Mouse (Mus musculus) forelimb bud, embryonic 11.5 days (tissue): ENCODE data around the gene Incenp.
"Not testable (repeated sequence)": the region's sequence is repeated elsewhere in the genome, so short reads cannot be mapped to it uniquely, and the experiment has no call there.

Source experiments
- DNase-seq: peaks from one replicate; pipeline ENCODE4 v3.0.0-alpha.2; 2012; ENCODE audit warnings: low read depth, low spot score

The Incenp gene

DNA sequence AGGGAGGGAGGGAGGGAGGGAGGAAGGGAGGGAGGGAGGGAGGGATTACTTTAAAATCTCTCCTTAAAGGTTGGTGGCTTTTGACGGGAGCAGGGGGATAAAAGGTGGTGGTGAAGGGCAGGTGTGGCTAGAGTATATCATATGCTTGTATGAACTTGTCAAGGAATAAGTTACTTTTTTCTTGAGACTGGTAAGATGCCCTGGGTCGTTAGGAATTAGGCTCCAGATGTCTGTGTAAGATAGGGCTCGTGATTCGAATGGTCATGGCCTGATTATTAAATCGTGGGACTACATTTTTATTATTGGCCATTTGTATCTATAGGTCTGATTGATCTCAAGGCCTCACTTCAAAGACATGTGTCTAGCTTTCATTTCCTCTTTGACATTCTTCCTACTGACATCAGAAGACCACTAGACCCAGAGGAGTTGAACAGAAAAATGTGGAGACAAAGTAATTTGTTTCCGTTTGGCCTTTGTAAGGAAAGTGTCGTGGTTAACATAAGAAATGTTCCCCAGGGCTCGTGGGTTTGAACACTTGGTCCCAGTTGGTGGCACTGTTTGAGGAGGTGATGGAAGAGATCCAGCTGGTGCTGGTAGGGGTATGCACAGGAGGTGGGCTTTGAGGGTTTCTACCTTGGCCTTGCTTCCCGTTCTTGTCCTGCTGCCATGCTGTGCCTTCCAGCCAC, 19.0 kb upstream of the Incenp start:
- DNase-seq = no peak

DNA sequence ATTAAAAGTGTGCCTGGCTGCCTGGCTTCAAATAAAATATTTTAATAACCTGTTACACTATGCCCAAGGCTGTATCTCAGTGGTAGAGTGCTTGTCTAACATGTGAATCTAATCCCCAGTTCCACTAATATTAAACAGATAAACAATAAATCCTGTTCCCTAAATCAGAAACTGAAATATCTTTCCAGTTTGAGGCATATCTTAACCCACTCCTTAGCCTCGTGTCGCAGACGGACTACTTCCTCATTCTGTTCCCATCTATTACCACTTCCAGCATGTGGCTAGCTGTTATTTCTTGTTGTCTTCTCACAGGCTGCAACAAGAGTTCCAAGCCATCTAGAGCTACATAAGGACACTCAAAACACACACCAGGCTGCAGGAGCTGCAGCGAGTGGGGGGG, 18.4 kb upstream of the Incenp start:
- DNase-seq = no peak

DNA sequence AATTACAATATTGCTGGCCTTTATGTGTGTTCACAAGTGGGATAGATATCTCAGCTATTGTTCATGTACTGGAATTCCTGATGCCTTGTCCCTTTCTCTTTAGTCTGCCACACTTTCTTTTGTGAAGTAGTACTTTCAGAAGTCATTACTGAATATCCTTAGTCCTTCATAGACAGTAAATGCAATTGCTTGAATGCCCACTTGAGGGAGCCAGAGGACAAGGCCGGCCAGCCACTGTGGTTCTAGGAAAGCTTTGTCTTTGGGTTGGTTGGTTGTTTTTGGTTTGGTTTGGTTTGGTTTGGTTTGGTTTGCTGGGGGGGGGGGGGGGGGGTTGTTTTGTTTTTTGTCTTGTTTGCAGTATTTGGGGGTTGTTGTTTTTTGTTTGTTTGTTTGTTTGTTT, 16.6 kb upstream of the Incenp start:
- peak; percentile 76 for DNase-seq

DNA sequence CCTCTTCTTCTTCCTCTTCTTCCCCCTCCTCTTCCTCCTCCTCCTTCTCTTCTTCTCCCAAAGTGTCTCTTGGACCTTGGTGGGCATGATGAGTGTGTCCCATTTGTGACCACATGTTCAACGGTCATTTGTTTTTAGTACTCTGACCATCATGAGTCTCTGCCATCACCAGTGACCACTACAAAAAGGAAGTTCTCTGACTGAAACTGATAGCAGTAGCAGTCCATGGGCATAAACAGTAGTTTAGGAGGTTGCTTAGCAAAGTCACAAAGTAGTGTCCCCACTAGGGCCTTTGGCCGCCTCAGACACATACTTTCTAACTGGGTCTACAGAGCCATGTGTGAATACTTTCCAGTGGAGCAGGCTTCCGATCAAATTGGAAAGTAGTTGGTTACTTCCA, 15.0 kb upstream of the Incenp start:
- DNase-seq = no peak

DNA sequence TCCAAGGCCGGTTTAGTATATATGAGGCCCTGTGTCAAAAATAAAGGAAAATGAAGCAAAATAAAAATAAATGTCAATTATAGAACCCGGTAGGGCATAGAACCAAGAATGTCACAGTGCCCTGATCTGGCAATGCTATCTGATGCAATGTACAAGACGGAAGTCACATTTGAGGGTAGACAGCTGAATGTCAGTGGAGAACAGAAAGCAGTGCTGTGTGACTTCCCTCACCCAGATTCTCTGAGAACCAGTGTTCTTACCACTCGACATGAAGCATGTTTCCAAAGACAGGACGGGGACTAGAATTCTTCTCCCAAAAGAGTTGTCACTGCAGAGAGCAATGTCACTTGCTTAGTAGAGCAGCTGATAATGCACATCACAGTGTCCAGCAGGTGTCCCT, 14.4 kb upstream of the Incenp start:
- DNase-seq = no peak

DNA sequence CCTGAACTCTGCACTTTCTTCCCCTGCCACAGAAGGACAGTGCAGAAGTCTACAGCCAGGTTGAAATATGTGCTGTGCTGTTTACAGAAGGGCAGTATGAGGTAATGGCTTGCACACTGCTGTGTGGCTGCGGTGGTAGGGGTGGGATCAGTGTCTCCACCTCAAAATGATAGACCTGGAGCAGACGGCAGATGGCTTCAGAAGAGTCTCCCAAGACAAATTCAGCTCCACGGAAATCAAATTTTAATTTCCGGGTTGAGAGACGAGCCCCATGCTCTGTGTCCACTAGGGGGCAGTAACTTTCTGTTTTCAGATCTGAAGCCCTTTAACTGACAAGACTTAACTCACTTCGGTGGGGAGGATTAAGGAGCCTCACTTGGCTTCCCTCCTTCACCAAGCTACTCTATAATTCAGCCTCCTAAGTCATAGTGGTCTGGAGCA, 12.0 kb upstream of the Incenp start:
- DNase-seq = peak; percentile 68

DNA sequence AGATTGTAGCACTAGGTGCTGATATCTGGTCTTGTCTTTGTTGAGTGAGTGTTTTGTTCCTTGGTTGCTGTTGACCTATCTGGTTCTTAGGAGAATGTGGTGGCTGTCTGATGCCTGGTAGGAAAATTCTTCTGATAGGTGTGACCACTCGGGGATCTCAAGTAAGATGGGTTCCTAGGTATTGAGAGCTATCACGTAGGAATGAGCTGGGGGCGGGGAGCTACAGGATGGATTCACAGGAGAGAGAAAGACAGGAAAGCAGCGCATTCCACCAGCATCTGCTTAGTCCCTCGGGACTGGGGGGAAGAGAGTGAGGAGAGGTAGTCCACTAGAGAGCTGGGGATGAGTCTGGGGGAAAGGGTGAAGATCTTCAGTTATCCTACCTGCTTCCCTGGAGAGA, 10.0 kb upstream of the Incenp start:
- DNase-seq = no peak

DNA sequence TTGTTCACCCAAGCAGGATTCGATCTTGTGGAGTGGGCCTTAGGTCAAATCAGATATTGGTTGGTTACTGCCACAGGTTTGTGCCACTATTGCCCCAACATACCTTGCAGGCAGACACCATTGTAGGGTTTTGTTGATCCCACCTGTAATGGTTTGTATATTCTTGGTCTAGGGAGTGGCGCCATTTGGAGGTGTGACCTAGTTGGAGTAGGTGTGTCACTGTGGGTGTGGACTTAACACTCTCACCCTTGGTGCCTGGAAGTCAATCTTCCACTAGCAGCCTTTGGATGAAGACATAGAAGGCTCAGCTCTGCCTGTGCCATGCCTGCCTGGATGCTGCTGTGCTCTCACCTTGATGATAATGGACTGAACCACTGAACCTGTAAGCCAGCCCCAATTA, 1.3 kb upstream of the Incenp start:
- DNase-seq = not testable (repeated sequence)

DNA sequence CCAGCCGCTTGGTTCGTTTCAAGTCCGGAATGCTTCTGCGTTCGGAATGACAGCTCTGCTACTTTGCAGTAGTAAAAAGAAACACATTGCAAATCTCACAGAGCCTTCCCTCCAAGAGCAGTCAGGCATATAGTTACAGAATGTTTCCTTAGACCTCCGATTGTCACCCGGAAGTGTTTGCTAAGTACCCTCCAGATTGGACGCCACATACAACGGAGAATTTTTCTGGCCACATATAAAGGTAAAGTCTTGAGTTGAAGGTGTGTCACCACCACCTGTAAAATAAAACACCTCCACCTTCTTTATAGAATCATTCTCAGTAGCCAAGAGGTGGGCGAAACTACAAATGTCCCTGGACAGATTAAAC, 412 bp upstream of the Incenp start:
- no peak for DNase-seq

DNA sequence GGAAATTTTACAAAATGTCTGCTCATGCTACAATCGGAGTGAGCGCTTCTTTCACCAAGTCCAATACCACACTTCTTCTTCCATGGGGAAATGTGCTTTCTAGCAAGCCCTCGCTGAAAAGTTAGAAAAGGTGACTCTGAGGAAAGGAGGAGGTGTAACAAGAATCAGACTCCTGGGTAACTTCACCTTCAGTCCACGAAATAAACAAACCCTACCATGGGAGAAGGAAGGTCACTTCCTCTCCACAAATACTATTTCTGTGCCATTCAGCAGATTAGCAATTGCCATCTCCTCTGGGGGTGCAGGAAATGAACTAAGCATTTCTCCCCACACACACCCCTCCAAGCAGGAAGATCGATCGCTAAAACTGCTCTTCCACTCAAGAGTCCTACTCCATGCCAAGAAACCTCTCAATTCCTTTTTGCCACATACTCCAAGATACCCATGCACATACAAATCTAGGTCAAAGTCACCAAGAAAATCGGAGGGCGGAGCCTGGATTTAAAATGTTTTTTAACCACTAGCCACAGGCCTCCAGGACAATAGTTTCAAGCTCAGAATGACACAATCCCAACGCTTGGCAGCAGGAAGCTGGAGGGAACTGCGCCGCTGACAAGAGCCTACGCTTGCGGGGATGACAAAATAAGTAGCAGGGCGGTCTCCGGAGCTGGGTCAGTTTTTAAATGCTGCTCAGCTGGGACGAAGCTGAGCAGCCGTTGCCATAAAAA, 848 bp downstream of the Incenp start:
- DNase-seq = no peak

DNA sequence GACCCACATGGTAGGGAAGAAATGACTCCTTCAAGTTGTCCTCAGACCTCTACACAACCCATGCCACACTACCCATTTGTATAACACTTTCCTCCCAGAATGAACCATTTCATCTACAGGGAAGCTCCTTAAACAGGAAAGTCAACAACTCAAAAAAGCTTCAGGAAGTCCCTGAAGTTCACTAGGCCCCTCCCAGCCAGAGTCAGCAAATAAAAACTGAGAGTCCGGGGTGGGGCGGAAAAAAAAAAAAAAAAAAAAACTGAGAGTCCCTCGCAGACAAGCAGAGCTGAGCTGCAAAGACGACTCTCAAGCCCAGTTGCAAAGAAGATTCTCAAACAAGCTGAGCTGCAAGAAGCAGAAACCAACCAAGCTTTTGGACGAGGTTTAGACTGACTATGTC, 3.3 kb downstream of the Incenp start:
- no peak for DNase-seq

DNA sequence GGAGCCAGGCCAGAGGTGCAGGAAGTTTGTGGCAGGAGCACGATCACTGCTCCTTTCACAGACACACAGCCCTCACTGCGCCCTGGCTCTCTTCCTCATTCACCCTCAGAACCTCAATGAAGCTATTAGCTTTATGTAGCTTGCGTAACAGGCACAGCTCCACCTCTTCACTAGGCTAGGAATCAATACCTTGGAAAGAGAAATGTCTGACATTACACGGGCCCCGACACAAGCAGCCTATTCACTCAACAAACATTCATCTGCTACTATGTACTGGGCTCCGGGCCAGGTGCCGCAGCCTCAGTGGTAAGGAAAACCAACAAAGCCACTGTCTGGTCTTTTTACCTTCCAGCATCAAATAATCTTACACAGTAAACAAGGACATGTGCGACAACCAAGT, 12.6 kb downstream of the Incenp start:
- DNase-seq = no peak

DNA sequence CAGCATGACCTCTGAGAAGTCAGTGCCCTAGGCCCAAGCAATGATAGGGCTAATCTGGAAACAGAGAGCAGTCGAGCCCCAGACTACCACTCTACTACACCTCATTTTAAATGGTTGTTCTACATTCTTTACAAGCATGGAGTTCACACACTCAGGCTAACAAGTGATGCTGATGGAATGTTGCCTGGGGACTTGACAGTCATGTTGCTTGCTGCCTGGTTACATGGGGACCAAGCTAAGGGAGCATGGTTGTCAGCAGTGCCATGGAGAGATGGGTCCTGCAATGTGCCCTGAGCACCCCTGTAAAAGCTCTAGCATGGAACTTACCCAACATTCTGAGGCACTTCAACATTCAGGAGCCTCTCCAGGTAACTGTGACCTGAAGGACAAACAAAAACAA, 13.0 kb downstream of the Incenp start:
- DNase-seq = no peak

DNA sequence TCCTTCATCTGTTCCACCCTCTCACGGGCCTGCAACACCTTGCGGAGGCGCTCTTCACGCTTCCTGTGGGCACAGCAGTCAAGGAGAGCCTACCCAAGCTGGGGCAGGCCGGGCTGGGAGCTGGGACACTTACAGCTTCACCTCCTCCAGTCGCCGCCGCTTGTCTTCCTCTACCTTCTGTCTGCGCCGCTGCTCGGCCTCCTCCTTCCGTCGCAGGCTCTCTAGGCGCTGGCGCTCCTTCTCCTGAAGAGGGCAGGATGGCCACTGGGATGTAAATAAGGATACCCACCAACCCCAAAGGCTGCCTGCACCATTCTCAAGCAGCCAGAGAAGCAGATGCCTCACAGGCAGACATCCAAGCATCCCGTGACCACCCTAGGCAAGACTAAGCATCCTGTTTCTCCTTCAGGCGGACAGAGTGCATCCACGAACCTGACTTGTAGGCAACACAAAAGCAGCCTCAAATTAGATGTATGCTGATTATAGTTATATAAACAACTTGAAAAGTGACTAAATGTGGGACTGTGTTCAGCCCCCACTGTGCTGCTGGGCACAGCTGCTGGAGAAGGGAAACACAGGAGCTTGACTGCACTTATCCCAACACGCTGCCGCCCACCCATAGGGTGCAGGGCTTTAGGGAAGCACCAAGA, 21.0 kb downstream of the Incenp start:
- DNase-seq = no peak

DNA sequence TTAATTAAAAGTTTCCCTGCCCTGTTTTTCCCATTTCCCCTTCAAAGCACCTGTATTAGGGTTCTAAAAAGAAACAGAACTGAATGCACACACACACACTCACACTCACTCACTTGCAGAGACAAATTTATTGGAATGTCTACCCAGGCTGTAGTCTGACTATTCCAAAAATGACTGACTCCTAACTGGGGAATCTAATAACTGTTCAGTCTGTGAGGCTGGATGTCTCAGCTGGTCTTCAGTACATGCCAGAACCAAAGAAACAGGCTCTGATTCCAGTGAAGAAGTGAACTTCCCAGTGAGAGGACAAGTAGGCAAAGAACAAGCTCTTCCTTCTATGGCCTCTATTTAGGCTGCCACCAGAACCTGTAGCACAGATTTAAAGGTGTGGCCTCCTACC, 33.9 kb downstream of the Incenp start:
- DNase-seq = no peak

DNA sequence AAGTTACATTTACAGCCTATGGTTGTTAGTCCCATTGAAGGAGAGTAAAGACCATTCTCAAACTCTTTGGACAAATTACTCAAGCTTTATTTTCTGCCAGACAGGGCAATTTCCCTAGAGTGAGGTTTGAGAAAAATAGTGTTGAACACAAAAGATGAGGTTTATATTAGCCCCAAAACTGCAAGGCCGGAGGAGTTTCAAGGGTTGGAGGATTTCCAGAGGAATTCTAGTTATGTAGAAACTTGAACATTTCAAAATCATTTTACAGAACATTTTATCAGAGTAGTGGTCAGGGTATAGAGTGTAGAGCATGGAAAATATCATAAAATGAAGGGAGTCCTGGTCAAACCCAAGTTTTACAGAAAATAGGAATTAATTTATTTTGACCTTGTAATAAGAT, 34.5 kb downstream of the Incenp start:
- no peak for DNase-seq

DNA sequence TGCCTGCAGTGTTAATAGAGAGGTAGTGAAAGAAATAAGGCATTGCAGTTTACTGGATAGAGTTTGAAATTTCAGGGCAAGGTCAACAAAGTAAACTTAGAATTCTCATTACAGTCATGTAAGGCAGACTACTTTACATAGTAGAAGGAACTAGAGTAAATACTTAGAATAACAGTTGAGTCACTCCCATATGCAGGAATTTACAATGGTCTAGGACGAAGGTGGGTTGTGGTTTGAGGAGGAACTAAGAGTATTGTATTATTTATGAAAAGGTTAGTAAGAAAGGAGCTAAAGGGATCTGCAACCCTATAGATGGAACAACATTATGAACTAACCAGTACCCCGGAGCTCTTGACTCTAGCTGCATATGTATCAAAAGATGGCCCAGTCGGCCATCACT, 38.5 kb downstream of the Incenp start:
- DNase-seq = not testable (repeated sequence)

DNA sequence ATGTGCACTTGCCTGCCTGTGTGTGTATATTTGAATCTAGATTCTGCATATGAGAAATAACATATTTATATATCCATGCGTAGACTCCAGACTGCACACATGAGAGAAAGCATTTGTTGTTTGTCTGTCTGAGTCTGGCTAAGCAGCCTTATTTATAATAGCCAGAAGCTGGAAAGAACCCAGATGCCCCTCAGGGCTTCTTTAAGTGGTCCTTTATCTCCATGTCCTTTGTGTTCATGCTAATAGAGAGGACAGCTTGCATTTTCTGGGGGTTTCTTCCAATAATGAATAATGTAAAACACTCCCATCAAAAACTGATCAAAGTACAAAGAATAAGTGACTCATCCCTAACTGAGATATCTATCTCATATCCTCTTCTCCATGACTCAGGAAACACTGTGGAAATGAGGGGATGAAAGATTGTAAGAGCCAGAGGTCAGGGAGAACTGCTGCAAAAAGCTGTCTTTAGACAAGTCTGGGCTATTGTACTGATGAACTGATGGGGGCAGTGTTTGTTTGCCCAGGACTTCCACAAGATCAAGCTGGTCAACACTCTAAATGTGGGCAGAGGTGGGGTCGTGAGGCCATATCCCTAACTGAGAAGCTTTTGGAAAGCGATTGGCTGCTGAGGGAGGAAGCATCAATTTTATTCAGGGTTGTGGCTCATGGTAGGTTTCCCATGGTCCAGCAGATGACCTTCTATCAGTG, 49.8 kb downstream of the Incenp start:
- DNase-seq = not testable (repeated sequence)

DNA sequence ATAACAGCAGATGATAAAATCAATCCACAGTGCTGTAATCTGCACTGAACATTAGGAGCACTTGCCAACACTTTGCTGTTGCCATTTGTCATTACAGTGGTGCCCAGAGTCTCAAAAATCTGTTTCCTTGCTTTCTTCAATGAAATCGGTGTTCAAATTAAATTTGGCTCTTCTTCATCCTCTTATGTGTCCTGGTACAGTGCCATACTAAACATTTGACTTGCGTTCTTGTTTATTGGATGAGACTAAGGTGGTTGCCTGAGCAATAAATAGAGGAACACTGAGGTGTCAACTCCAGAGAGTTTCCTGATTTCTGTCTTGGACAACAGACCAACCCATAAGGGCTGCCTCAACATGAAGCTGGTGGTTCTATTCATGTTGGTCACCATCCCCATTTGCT, 52.1 kb downstream of the Incenp start, which contains the start of gene Scgb2a2:
Gene Scgb2a2, plus strand, starts transcription at position 301 of the 400 bp plus-strand sequence.
- no peak for DNase-seq

DNA sequence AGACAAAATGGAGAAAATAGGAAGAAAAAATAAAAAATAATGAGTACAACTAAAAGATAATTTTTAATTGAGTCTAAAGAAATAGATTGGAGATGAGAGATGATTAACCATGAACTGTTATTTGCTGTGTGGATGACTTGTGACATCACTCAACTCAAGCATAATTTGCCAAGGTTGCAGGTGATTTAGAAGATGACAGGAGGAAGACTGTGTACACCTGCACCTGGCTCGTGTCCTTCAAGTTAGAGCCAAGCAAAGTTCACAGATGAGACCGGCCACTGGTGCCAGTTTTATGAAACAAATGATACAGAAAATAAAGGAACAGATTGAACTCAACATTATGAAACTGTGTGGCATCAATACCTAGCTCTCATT, 62.0 kb downstream of the Incenp start:
- DNase-seq = no peak

DNA sequence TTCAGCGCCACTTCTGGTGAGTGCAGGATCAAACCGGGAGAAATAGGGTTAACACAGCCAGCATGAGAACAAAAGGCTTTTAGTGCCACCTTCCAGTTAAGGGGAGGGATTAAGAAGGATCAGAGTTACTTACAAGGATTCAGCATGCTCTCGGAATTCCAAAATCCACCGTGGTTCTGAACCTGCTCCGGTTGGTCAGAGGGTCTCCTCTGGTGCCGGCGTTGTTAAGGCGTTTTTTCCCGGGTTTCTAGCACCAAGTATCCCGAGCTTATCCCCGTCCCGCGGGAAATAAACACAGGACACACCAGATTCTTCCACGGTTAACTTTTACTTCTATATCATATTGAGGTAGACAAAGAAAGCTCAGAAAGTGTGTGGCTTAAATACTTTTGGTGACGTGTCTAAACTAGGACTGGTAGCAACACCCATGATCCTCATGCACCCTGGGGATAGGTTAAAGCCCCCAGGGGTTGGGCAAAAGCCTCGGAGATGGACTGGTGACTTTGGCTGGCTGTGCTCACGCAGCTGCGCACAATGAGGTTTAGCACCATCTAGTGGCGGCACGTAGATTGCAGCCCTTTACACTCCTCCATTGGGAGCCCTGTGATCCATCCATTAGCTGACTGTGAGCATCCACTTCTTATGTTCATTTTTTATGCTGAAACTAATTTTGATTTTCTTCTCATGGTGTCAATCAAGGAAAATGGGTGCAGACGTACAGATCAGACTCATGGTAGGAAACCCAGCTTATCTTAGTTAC, 62.6 kb downstream of the Incenp start:
- DNase-seq = not testable (repeated sequence)
